Mouse (Mus musculus) heart, postnatal 0 days (tissue): ENCODE results near the gene Pnpla3.

Experiments
- CTCF ChIP-seq: IDR thresholded peaks from 2 replicates; pipeline ENCODE4 v1.5.1; 2016; ENCODE audit warnings: antibody characterized with exemption, control low read depth, low read depth
- EP300 ChIP-seq: IDR thresholded peaks from 2 replicates; pipeline ENCODE4 v1.6.1; 2016; ENCODE audit warnings: antibody characterized with exemption, low read depth

GRCm38 (mm10) chr15:84139592-84140005 lies 28.0 kb upstream of the Pnpla3 start:
- TF ChIP-seq CTCF (no peak), EP300 (no peak)
